Mouse (Mus musculus): ENCODE measurements around the gene Tmem45a. TPM values are rescaled to one million over a fixed set of nuclear protein-coding genes. Genes with fewer than 3 reads are reported as not detected.

Gene Tmem45a
- polyA plus RNA-seq, 1 experiment from 2014 or later = 9.9 TPM

DNA sequence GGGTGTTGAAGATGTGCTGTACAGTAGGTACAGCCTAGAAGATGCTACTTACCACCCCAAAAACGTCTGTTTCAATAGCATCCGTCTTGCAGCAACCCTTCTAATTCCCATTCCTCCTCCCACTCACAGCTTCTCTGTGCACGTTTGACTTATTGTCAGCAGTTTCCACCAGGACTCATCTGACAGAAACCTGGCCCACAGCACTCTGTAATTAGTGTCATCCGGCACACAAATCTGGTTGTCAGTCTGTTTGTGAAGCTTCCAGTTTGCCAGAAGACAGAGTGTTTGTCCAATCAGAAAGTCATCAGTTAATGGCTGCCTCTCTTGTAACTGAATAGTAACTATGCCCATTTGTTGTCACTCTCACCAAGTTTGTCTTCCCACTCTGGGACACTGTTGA is 18.4 kb downstream of the Tmem45a start:
- Histone ChIP-seq H3K27ac (replicated peaks) (no peak overlapping the region), H3K9me3 (no peaks in the 10 kb centered on the region), H3K4me2 (no peak overlapping the region), H3K9ac (no peak overlapping the region), H3K36me3 (no peaks in the 10 kb centered on the region), H3K4me1 (replicated peaks) (no peaks in the 10 kb centered on the region), H3K4me3 (no peak overlapping the region), H3K27me3 (no peaks in the 10 kb centered on the region)
- no peak for ATAC-seq (ENCODE audit: low read depth)
- 80% methylated on average over 4 of the region's 4 CpGs for WGBS

- Histone ChIP-seq H3K27me3 (no peaks in the 10 kb centered on the region), H3K9me3 (no peaks in the 10 kb centered on the region), H3K4me2 (no peak overlapping the region), H3K36me3 (no peaks in the 10 kb centered on the region), H3K4me3 (no peak overlapping the region), H3K4me1 (replicated peaks) (no peaks in the 10 kb centered on the region), H3K9ac (no peak overlapping the region), H3K27ac (replicated peaks) (no peak overlapping the region)
- 65% methylated on average over 10 of the region's 10 CpGs for WGBS
- no peak for ATAC-seq (ENCODE audit: low read depth)
These were observed 33.0 kb downstream of the Tmem45a start for GRCm38 (mm10) chr16:56852841-56853587.

- Histone ChIP-seq H3K4me2 (no peak overlapping the region), H3K4me3 (no peak overlapping the region), H3K36me3 (no peaks in the 10 kb centered on the region), H3K27ac (replicated peaks) (no peak overlapping the region), H3K4me1 (replicated peaks) (no peaks in the 10 kb centered on the region), H3K27me3 (no peaks in the 10 kb centered on the region), H3K9ac (no peak overlapping the region), H3K9me3 (no peaks in the 10 kb centered on the region)
- no peak for ATAC-seq (ENCODE audit: low read depth)
- 90% methylated on average over 5 of the region's 5 CpGs for WGBS
These were observed 43.0 kb downstream of the Tmem45a start for GRCm38 (mm10) chr16:56842988-56843387.

DNA sequence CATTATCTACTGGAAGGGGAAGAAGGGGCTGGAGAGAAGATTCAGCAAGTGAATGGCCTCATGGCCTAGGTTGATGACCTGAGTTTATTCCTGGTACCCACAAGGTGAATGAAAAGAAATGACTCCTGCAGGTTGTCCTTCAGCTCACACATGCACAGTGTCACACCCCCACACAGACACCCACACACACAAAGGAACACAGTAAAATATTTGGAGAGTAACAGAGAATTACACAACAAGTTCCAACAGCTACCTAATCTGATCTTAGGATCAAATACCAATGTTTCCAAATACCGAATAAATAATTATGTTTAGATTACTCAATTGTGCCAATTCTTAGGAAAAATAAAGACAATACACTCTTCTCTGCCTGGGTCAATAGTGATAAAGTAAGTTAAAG is 52.7 kb downstream of the Tmem45a start:
- no peak overlapping the region for H3K9ac ChIP-seq
- no peak overlapping the region for H3K27ac ChIP-seq (replicated peaks)
- H3K4me1 ChIP-seq (replicated peaks) = no peaks in the 10 kb centered on the region
- H3K36me3 ChIP-seq = no peaks in the 10 kb centered on the region
- H3K9me3 ChIP-seq = no peaks in the 10 kb centered on the region
- no peaks in the 10 kb centered on the region for H3K27me3 ChIP-seq
- 92% methylated on average over 1 of the region's 1 CpGs for WGBS
- H3K4me2 ChIP-seq = no peak overlapping the region
- ATAC-seq (ENCODE audit: low read depth) = no peak
- no peak overlapping the region for H3K4me3 ChIP-seq

DNA sequence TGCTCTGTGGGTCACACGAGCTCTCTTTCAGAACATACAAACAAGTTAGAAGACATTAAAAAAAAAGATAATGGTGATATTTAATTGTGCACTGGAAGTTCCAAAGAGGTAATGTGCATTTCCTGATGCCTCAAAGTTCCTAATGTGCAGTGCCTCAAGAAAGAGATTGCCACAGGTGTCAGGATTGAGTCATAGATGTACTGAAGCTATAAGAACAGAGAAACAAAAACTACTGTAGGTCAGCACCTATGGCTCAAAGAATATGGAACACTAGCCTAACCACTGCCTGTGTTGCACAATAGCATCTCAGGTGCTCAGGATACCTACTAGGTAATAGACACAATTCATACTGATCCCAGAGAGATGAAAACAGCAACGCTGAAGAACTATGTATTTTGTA is 54.0 kb downstream of the Tmem45a start:
- H3K4me1 ChIP-seq (replicated peaks) = no peaks in the 10 kb centered on the region
- H3K27ac ChIP-seq (replicated peaks) = no peak overlapping the region
- H3K36me3 ChIP-seq = no peaks in the 10 kb centered on the region
- WGBS = 95% methylated on average over 2 of the region's 2 CpGs
- H3K27me3 ChIP-seq = no peaks in the 10 kb centered on the region
- H3K9me3 ChIP-seq = no peaks in the 10 kb centered on the region
- H3K4me2 ChIP-seq = no peak overlapping the region
- no peak for ATAC-seq (ENCODE audit: low read depth)
- no peak overlapping the region for H3K9ac ChIP-seq
- no peak overlapping the region for H3K4me3 ChIP-seq

- no peaks in the 10 kb centered on the region for H3K36me3 ChIP-seq
- no peaks in the 10 kb centered on the region for H3K27me3 ChIP-seq
- no peak overlapping the region for H3K27ac ChIP-seq (replicated peaks)
- H3K9me3 ChIP-seq = no peaks in the 10 kb centered on the region
- ATAC-seq (ENCODE audit: low read depth) = no peak
- H3K4me1 ChIP-seq (replicated peaks) = no peaks in the 10 kb centered on the region
- H3K4me3 ChIP-seq = no peak overlapping the region
- 84% methylated on average over 6 of the region's 6 CpGs for whole genome bisulfite sequencing
- no peak overlapping the region for H3K9ac ChIP-seq
- no peak overlapping the region for H3K4me2 ChIP-seq
These were observed 84.4 kb downstream of the Tmem45a start for GRCm38 (mm10) chr16:56801370-56802109.

DNA sequence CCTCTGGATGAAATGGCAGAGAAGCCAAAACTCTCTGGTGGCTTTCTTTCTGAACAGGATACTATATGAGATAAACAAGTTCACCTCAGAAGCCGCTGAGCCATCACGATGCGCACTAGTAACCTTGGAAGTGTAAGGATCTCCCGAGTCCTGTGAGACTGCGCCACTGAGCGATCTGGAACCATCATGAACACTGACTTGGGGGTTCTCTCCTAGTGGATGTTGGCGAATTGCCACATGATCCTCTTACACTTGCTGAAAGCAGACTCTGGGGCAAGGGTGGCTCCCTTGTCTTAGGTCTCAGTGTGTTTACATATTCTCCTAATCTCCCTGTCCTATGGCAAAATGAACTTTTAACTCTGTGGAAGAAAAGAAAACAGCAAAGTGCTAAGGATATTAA is 85.0 kb downstream of the Tmem45a start:
- Histone ChIP-seq H3K4me3 (no peak overlapping the region), H3K4me1 (replicated peaks) (no peaks in the 10 kb centered on the region), H3K27me3 (no peaks in the 10 kb centered on the region), H3K9ac (no peak overlapping the region), H3K4me2 (no peak overlapping the region), H3K9me3 (no peaks in the 10 kb centered on the region), H3K27ac (replicated peaks) (no peak overlapping the region), H3K36me3 (no peaks in the 10 kb centered on the region)
- 91% methylated on average over 7 of the region's 7 CpGs for WGBS
- ATAC-seq (ENCODE audit: low read depth) = no peak

GRCm38 (mm10) chr16:56800469-56800868 is 85.5 kb downstream of the Tmem45a start:
- no peaks in the 10 kb centered on the region for H3K4me1 ChIP-seq (replicated peaks)
- ATAC-seq (ENCODE audit: low read depth) = no peak
- H3K9me3 ChIP-seq = no peaks in the 10 kb centered on the region
- H3K27me3 ChIP-seq = no peaks in the 10 kb centered on the region
- no peak overlapping the region for H3K4me2 ChIP-seq
- H3K27ac ChIP-seq (replicated peaks) = no peak overlapping the region
- H3K4me3 ChIP-seq = no peak overlapping the region
- no peak overlapping the region for H3K9ac ChIP-seq
- H3K36me3 ChIP-seq = no peaks in the 10 kb centered on the region
- 48% methylated on average over 2 of the region's 2 CpGs for WGBS

DNA sequence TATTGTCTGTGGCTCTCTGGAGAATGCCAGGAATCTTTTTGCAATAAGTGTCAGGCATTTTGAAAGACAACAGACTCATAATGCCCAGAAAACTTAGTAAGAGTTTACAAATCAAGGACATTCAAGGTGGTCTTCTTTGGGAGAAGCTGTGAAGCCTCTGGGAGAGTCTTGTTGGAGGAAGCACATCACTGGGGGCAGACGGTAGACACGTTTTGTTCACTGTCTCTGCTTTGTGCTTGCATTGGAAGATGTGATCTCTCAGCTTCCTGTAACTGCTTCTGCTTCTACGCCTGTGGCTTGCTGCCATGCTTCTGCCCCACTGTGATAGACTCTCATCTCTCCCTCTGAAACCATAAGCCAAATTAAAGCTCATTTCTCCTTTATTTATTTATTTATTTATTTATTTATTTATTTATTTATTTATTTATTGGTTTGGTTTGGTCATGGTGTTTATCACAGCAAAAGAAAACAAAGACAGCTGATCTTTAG is 86.4 kb downstream of the Tmem45a start:
- 83% methylated on average over 3 of the region's 3 CpGs for WGBS
- no peaks in the 10 kb centered on the region for H3K36me3 ChIP-seq
- H3K9me3 ChIP-seq = no peaks in the 10 kb centered on the region
- H3K4me3 ChIP-seq = no peak overlapping the region
- no peaks in the 10 kb centered on the region for H3K27me3 ChIP-seq
- no peak overlapping the region for H3K9ac ChIP-seq
- ATAC-seq (ENCODE audit: low read depth) = no peak
- no peak overlapping the region for H3K4me2 ChIP-seq
- no peak overlapping the region for H3K27ac ChIP-seq (replicated peaks)
- H3K4me1 ChIP-seq (replicated peaks) = no peaks in the 10 kb centered on the region

DNA sequence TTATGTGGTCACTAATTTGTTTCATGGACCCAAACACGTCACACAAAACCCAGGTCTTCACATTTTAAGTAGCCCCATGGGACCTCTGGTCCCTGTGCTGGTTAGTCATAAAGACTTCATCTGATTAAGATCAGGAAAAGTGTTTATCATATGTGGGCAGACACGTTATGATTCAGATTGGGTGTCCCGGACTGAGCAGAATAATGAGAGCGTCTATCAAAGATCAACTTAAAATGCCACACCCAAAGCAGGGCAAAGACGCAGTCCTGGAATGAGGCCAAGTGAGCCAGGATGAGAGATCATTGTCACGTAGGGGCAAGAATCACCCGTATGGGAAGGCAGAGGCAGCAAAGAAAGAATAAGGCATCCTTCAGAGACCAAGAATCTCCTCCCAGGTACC is 87.1 kb downstream of the Tmem45a start:
- Histone ChIP-seq H3K4me1 (replicated peaks) (no peaks in the 10 kb centered on the region), H3K36me3 (no peaks in the 10 kb centered on the region), H3K9me3 (no peaks in the 10 kb centered on the region), H3K9ac (no peak overlapping the region), H3K27me3 (no peaks in the 10 kb centered on the region), H3K27ac (replicated peaks) (no peak overlapping the region), H3K4me3 (no peak overlapping the region), H3K4me2 (no peak overlapping the region)
- no peak for ATAC-seq (ENCODE audit: low read depth)
- WGBS = 80% methylated on average over 7 of the region's 7 CpGs

DNA sequence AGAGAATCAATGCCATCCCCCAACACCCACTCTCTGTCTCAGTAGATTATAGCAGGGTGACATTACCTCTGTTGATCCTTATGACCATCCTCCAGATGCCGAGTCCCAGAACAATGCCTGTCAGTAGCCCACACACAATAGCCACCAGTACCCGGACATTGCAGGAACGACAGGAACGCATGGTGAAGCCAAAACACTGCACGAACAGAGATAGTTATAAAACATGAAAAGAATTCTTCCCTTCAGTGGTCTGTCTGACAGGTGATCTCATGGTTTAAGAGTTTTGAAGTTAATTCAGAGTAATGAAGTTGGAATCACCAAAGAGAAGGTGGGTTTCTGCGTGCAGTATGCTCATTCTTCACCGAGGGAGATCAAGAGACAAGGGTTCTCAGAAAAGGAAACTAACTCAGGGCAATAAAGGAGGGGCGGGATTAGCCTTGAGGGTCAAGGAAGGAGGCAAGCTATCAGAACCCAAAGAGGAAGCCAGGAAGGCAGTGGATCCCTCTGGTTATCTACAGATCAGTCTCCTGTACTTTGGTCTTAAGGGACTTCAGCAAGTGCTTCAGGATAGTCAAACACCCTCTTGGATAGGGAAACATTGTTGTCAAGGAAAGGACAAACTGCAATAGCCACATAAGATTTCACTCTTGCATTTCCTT is 90.4 kb downstream of the Tmem45a start, which contains the start of gene Adgrg7:
Gene Adgrg7 (minus strand): TSS at position 375 of the 659 bp plus-strand sequence.
- Histone ChIP-seq H3K4me1 (replicated peaks) (no peaks in the 10 kb centered on the region), H3K9me3 (no peaks in the 10 kb centered on the region), H3K4me2 (no peak within 1 kb of the TSS), H3K27me3 (no peaks in the 10 kb centered on the region), H3K27ac (replicated peaks) (no peak within 1 kb of the TSS), H3K4me3 (no peak within 1 kb of the TSS), H3K9ac (no peak within 1 kb of the TSS), H3K36me3 (no peaks in the 10 kb centered on the region)
- ATAC-seq (ENCODE audit: low read depth) = no peak
- WGBS = 68% methylated on average over 8 of the region's 8 CpGs

DNA sequence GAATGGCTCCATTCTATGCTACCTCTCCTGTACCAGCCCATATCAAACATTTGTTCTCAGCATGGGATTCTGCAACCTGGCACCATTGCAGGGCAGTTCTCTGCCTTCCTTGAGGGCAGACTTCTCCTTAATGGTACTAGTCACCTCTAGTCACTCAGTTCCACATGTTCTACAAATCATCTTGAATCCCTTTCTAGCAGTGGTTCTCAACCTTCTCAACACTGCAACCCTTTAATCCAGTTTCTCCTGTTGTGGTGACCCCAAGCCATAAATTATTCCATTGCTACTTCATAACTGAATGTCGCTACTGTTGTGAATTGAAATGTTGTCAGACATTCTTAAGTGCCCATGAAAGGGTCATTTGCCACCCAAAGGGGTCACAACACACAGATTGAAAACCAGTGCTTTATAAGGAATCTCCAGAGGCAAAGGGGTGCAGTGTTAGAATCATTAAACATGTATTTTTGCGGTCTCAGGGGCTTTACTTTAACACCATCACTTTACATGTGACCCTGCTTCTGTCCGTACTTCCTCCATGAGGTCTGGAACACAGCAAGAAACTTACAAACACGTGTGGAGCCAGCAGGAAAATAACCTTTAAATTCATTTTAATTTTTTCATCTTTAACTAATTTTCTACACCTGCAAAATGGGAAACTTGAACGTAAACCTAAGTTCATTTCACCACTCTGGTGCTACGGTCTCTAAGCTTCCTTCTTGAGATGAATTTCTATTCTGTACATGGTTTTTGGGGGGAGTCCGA is 91.4 kb downstream of the Tmem45a start:
- ATAC-seq (ENCODE audit: low read depth) = no peak
- no peaks in the 10 kb centered on the region for H3K27me3 ChIP-seq
- H3K4me1 ChIP-seq (replicated peaks) = no peaks in the 10 kb centered on the region
- no peak overlapping the region for H3K27ac ChIP-seq (replicated peaks)
- no peaks in the 10 kb centered on the region for H3K9me3 ChIP-seq
- WGBS = 81% methylated on average over 7 of the region's 7 CpGs
- H3K4me2 ChIP-seq = no peak overlapping the region
- H3K36me3 ChIP-seq = no peaks in the 10 kb centered on the region
- H3K4me3 ChIP-seq = no peak overlapping the region
- no peak overlapping the region for H3K9ac ChIP-seq

Measured in neural tube, embryonic 13.5 days (tissue).